Mouse (Mus musculus) CH12.LX (cell line): ENCODE measurements around the gene LTO1.

Experiments used
- POLR2A ChIP-seq: IDR thresholded peaks from 2 replicates; pipeline ENCODE4 v1.6.1; 2011; ENCODE audit warnings: low read depth, mild to moderate bottlenecking, improper control_type of control experiment, low read length
- SMC3 ChIP-seq: IDR thresholded peaks from 2 replicates; pipeline ENCODE4 v1.6.1; 2011; ENCODE audit warnings: low read depth, low read length, improper control_type of control experiment

GRCm38 (mm10) chr7:144888564-144889299 lies 26.2 kb upstream of the LTO1 start:
- TF ChIP-seq POLR2A, result no peak
- no peak for TF ChIP-seq SMC3
